Mouse (Mus musculus) layer of hippocampus, postnatal 25 days (tissue): ENCODE results near the gene Cwc22. TPM values are rescaled to one million over a fixed set of nuclear protein-coding genes. Genes with fewer than 3 reads are reported as not detected.

Experiments
- DNase-seq, 2 experiments: peaks; one replicate each; pipeline ENCODE4 v3.0.0; 2022; ENCODE audit warnings: mixed read lengths in 2 of 2, low spot score in 1 of 2; ENCODE audit errors: extremely low spot score in 1 of 2
- total RNA-seq, 2 experiments: library from RNA; stranded (reverse); gene quantifications; 2 replicates each; pipeline ENCODE4 v1.2.3; 2021

The Cwc22 gene
- 10 to 100 TPM; 26.3 to 27.9 TPM for total RNA-seq

DNA sequence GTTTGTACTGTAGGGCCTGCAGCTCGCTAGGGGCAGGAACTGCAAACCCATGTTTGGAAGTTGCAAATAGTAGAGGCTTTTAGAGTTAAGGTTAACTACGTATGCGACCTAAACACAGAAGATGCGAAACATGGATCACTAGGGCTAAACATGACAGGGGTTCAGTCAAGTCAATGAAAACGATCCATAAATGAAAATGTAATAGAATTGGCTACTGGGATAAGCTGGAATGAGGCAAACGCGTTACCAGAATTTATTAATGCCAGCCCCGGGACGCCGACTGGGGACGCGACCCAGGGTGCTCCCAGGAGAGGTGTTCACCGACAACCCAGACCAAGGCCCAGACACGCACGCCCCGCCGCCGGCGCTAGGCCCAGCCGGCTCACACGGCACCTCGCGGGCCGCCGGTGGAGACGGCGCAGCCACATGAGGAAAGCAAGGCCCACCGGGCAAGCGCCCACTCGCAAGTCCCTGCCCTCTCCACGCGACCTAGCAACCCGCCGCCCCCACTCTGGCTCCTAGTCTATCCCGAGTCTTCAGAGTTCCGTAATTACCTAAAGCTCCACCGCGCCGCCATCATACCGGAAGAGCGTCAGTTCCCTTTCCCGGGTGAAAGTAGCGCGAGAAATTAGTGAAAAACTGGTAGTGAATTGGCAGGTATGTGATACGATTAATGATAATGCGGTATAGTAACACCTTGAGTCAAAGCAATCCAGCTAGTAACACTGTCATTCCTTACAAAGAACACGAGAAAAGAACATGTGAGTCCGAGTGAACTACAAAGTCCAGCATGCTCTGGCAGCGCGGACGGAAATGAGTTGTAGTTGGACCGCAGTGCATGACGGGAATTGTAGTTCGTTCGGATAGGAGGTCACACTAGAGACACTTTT lies at the start of gene Cwc22:
Cwc22 (minus strand) TSS at position 780 of the 890 bp plus-strand sequence.
- peak; percentile 71 to 96 for DNase-seq

- DNase-seq, result no peak
Measured at GRCm38 (mm10) chr2:77993727-77994401, 47.7 kb upstream of the Cwc22 start.

DNA sequence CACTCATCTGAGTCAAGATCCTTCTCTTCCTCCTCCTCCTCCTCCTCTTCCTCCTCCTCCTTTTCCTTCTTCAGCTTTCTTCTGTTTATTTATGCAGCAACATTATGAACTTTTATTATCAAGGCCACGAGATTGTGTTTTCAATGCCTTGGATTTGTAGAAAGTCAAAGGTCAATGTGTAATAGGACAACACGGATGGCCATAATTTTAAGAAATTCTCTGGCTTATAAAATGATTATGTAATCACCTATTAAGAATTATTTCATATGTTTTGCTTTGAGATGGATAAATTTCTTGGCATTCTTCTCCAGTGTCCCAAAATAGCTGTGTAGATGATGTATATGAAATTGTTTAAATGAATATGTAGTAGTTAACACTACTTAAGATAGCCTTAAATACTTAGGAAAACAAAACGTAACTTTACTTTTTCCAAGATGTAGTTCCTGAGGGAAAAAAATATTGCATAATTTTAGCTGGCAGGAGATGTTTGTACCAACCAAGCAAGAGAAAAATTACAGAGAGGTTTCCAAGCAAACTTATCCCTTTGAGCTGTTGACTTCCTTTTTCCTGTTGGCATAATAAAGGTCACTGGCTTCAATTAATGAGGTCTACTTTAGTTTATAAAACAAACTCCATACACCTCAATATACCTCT lies 46.9 kb upstream of the Cwc22 start:
- DNase-seq, result no peak

GRCm38 (mm10) chr2:77990820-77991219 lies 44.6 kb upstream of the Cwc22 start:
- no peak for DNase-seq

DNA sequence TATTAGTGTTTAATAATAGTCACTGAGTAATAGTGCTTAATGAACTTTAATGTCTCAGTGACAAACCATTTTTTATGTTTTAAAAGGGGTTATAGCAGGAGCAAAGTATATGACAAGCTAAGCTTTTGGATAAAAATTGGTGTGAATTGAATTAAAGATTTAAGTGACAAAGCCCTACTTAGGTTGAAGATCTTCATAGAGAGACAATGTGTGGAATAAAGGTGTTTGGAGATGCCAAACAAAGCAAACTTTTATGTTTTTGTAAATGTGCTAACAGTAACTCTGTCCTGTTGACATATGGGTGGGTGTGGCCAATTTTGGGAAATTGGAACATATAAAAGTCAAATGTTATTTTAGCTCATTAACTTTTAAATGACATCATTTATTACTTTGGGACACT lies 43.9 kb upstream of the Cwc22 start:
- no peak for DNase-seq

DNA sequence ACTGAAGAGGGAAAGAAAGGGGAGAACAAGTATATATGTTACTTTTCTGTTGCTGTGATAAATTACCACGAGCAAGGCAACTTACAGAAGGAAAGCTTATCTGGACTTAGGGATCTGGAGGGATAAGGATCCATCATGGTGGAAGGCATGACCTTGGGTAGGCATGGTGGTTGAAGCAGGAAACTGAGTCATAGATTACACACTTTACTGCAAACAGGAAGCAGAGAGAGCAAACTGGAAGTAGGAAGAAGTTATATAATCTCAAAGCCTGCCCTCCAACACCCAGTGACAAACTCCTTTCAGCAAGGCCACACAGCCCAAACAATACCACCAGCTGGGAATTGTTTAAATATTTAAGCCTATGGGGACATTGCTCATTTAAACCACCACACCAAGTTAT lies 43.2 kb upstream of the Cwc22 start:
- no peak for DNase-seq

- DNase-seq, result no peak
Measured at GRCm38 (mm10) chr2:77985991-77986730, 40.0 kb upstream of the Cwc22 start.

GRCm38 (mm10) chr2:77984209-77984608 lies 38.0 kb upstream of the Cwc22 start:
- no peak for DNase-seq

- DNase-seq, result no peak
Measured at GRCm38 (mm10) chr2:77981826-77982225, 35.7 kb upstream of the Cwc22 start.

- DNase-seq, result no peak
Measured at GRCm38 (mm10) chr2:77980696-77981095, 34.5 kb upstream of the Cwc22 start.

GRCm38 (mm10) chr2:77979519-77979918 lies 33.3 kb upstream of the Cwc22 start:
- DNase-seq, result no peak

DNA sequence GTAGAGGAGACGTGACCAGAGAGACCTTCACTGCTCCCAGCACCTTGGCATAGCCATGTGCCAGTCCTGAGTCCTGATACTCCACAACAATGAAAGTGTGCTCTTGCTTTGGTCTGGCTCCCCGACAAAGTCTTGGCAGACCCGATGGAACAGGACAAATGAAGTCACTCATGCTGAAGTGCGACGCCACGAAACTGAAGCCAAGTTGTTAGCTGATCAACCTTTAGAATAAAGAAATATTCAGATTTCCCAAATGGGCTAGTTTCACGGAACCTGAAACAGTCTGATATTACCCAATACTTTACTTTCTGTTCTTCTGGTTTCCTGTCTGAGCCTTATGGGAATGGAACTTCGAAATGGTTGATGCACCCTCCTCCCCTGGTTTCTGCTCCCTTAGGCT lies 32.9 kb upstream of the Cwc22 start:
- DNase-seq, result no peak

DNA sequence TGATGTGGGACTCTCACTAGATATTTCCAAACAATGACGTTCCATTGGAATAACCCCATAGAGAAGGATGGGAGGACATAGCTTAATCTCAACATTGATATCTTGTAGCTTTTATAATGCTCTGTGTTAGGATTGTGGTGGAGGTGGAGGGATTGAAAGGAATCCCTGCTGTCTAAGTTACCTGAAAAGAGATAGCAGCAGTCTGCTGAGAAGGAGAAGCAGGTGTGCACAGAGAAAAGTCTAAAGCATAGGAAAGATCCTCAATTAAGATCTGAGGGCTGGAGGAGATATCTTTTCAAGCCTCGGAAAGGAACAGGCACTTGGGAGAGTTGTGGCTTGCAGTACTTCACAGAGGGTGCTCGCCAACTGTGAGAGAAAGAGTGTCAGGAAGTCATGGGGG lies 32.1 kb upstream of the Cwc22 start:
- no peak for DNase-seq

DNA sequence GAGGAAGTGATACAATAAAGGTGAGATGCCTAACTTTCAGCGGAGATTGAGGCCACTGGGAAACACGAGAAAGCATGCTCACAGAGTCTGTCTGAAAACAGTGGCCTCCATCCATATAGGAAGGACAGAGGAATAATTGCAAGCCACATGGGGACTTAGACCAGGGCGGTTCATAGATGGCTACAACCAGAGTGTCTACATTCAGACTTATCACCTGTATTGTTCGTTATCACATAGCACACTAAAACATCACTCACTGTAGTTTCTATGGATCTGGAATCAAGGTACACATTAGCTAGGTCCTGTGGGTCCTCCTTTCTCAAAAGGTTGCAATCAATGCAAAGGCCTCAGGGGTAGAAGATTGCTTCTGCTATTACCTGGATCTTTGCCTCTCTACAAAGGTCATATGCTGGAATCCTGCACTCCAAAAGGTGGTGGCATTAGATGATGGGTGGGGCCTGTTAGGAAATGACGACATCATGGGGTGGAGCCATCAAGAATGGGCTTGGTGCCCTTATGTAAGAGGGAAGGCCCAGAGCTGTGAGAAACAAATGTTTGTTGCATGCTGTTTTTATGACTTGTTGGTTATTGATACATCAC lies 30.2 kb upstream of the Cwc22 start:
- DNase-seq, result no peak

DNA sequence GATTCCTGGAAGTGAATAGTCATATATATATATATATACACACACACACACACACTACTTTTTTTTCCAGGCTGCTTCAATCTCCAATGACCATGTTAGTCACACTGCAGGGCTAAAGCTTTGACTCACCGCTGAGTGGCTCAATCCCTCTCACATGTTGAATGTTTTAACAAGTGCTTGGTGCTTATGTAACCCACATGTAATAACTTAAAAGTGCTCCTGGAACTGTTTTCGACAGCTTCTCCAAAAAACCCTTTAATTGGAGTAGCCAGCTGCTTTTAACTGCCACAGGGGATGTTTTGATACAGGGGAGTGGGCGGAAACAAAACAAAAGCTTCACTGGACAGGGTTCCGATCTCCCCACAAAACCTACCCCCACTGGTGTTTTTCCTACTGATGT lies 29.4 kb upstream of the Cwc22 start:
- no peak for DNase-seq

DNA sequence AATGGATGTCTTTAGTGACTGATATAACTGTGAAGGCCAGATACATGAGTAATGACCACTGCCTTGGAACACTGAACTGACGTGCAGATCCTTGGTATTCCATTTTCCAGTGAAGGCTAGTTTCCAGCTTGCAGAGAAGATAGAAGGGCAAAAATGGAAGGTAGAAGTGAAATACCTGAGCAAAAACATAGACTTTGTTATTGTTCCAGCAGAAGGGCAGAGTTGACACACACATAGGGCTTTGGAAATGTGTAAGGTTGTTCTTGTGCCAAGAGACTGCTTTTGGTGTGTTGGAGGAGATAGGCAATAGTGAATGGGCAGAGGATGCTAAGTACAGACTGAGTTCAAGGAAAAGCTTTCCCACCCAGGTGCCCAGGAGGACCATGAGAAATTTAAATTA lies 28.8 kb upstream of the Cwc22 start:
- no peak for DNase-seq

GRCm38 (mm10) chr2:77974366-77974765 lies 28.2 kb upstream of the Cwc22 start:
- no peak for DNase-seq

- no peak for DNase-seq
Measured at GRCm38 (mm10) chr2:77973296-77973695, 27.1 kb upstream of the Cwc22 start.

DNA sequence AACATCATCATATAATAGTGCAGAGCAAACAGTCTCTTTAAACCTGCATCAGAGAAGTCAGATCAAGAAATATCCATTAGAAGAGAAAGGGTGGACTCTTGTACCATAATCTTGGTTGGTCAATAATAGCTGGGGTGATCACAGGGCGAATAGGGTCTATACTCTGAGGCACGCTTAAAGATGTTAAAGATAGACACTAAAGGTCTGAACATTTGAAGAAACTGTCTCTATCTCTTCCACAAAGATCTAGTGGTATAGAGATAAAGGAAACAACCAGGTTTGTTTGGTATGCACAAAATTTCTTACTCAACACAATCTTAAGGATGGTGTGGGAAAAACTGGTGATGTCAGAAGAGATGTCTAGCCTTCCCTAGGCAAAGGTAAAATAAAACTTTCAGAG lies 26.4 kb upstream of the Cwc22 start:
- DNase-seq, result no peak

GRCm38 (mm10) chr2:77971871-77972270 lies 25.7 kb upstream of the Cwc22 start:
- no peak for DNase-seq
